Mouse (Mus musculus) kidney, adult 18-20 months (tissue): ENCODE data around the gene Myo1b.

ENCODE experiments used
- DNase-seq: peaks from one replicate; pipeline ENCODE4 v3.0.0; 2021

Gene Myo1b

DNA sequence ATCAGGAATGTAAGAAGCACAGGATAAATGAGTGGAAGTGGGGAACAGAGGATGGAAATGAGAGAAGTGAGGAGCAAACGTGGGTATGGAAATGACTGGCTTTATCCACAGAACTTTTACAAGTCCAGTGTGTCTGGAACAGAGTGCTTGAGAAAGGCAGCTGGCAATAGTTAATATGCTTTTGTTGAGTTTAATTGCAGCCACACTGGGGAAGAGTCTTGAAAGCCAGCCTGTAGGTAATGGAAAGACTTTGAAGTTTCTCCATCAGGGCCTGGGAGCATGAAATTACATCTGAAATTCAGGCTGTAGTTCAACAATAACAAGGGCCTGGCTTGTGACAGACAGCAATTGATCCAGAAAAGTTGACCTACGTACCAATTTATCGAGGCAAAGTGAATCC, 209.8 kb downstream of the Myo1b start:
- DNase-seq: no peak

DNA sequence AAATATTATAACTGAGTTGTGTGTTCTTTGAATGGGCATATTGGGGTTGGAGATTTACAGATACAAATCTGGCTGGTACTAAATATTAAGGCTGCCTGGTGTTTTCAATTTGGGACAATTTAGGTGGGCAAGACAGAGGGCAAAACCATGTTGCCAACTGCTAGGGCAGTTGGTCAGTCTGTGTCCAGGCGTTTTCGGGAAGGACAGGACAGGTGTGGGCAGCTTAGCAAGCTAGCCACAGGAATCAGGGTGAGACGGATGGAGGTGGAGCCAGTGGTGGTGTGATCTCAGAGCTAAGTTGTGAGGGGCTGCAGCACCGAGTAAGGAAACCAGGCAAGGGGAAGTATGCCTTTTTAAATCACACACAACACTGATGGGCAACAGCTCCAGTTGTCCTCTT, 211.3 kb downstream of the Myo1b start:
- no peak for DNase-seq
